Mouse (Mus musculus) layer of hippocampus, adult 18-20 months (tissue): ENCODE measurements around the gene Zfp322a. TPM values are rescaled to one million over a fixed set of nuclear protein-coding genes. Genes with fewer than 3 reads are reported as not detected.
A peak's percentile ranks its signal among the peaks of the same experiment; 100 is the strongest.

Experiments used
- DNase-seq, 2 experiments: peaks; one replicate each; pipeline ENCODE4 v3.0.0; 2022; ENCODE audit warnings: low spot score in 2 of 2
- total RNA-seq, 2 experiments: library from RNA; stranded (reverse); gene quantifications; 2 replicates each; pipeline ENCODE4 v1.2.3; 2021

The Zfp322a gene
- total RNA-seq, 2 experiments from 2014 or later = 30.8 to 31.6 TPM

GRCm38 (mm10) chr13:23317305-23317889 lies 51.6 kb downstream of the Zfp322a start:
- DNase-seq = peak in 1 of 2 experiments; percentile 33

DNA sequence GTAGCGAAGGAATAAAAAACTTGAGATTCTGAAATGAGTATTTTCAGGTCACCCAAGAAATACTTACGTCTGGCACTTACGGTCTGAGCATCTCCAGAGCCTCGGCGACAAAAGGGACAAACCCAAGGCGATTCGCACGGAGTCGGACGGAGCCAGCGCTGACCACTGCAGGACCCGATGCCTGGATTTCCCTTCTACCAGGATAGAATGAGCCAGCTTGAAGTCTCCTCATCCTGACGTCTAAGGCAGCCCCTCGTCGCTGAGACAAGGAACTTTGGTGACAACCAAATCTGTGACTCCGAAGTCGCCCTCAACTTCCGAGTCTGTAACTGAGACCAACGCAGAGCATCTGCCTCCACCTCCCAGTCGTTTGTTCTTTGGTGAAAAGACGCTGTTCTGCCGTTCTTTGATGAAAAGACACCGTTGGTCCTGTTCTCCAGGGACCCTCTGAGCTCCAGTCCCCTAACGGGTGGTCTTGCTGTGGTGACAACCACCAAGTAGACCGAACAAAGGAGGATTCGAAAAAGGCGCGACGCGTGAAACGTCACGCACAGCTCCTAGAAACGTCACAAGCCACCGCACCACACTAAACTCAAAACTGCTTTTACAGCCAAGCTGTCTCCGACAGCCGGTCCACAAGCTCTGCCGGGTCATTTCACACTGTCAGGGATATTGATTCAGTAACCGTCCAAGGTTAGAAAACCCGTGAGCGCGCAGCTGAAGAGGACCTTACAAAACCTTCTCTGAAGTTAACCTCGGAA lies 55.9 kb downstream of the Zfp322a start:
- DNase-seq = peak in 1 of 2 experiments; percentile 13

DNA sequence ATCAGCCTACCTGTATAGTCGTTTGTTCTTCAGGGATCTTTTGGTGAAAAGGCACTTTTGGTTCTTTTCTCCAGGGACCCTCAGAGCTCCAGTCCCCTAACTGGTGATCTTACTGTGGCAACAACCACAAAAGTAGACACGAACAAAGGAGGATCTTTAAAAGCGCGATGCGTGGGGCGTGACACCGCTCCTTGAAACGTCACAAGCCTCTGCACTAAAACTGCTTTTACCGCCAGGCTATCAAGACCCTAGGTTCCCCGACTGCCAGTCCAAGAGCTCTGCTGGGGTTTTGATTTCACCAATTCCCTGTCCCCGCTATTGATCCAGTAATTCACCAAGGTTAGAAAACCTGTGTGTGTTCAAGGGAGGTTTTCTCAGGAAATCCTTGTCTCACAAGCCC lies 59.0 kb downstream of the Zfp322a start:
- no peak for DNase-seq

- DNase-seq = peak in 1 of 2 experiments; percentile 13
Observed at GRCm38 (mm10) chr13:23309495-23310011, 59.5 kb downstream of the Zfp322a start.

- DNase-seq = peak in 1 of 2 experiments; percentile 70
Observed at GRCm38 (mm10) chr13:23308639-23309307, 60.2 kb downstream of the Zfp322a start.

DNA sequence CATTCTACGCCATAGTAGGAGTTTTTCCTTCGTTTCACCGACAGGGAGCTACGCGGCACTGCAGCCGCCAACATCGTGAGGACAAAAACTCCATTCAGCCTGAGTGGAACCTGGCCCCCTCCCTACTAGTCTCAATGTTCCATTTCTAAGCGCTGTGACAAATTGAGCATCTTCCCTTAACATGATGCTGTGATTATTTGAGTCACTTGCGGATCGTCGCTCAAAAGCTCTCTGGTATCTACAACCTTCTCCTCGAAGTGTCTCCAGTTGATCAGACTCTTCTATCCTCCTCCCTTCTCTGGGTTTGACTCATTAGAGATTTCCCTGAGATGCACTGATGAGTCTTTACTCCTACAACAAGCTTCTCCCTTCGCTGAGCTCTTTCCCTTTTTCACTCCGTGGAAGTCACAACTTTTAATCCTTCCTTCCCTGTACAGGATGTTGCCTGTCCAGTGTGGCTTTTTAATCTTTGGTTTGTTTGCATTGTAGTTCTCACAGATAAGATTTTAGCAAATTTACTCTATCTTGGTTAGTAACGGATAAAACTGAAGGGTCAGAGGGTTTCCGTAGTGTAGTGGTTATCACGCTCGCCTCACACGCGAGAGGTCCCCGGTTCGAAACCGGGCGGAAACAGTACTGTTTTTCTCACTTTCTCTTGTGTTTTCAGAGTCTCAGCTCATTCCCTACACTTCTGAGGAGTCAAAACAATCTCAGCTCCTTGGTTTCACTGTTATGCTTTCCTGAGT lies 61.8 kb downstream of the Zfp322a start:
- peak in 1 of 2 experiments; percentile 53 for DNase-seq

DNA sequence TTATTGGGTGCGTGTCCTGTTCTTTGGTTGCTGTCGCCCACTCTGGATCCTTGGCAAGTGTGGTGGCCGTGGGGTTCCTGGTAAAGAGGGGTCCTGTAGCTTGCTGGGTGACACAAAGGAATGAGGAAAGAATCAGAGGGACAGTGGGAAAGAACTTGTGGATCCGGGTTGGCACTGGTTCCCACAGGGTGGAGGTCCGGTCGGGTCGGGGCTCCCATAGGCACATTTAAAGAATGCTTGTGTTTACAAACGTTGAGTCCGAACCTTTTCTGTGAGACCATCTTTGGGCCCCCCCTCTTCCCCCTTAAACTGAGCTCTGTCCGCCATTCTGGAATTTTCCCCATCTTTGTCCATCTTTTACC lies 62.3 kb downstream of the Zfp322a start:
- no peak for DNase-seq

Other genes starting within 250 kb of the Zfp322a start
- gene Vmn1r218, start 236.1 kb downstream of the Zfp322a start, total RNA-seq = not detected
- gene Vmn1r219, start 209.9 kb downstream of the Zfp322a start, total RNA-seq = not detected
- gene Vmn1r220, start 181.2 kb downstream of the Zfp322a start, total RNA-seq = not detected
- not detected for gene Vmn1r221, start 155.1 kb downstream of the Zfp322a start, total RNA-seq
- not detected for gene Vmn1r222, start 133.3 kb downstream of the Zfp322a start, total RNA-seq
- not detected for gene Vmn1r223, start 122.1 kb downstream of the Zfp322a start, total RNA-seq
- 1 to 10 TPM; 8.8 to 9.5 TPM for gene Abt1, start 54.7 kb upstream of the Zfp322a start, total RNA-seq
- gene Btn1a1, start 96.7 kb upstream of the Zfp322a start, total RNA-seq = not detected
- gene Btn2a2, start 119.6 kb upstream of the Zfp322a start, total RNA-seq = 1 to 10 TPM in 1 of 2 experiments, under 1 TPM in 1; 0.91 to 1.4 TPM
- 100 to 1,000 TPM; 331 to 357 TPM for gene Hist1h4h, start 161.8 kb upstream of the Zfp322a start, total RNA-seq
- gene Hist1h2af, start 164.7 kb upstream of the Zfp322a start, total RNA-seq = 1 to 10 TPM in 1 of 2 experiments, not detected in 1; 3.0 TPM
- 1 to 10 TPM; 2.1 to 4.9 TPM for gene Hist1h3g, start 166.2 kb upstream of the Zfp322a start, total RNA-seq
- under 1 TPM; 0.43 to 0.54 TPM for gene Hist1h2bh, start 174.2 kb upstream of the Zfp322a start, total RNA-seq
- gene Hist1h3f, start 174.8 kb upstream of the Zfp322a start, total RNA-seq = 10 to 100 TPM; 15.1 to 16.5 TPM
- 100 to 1,000 TPM; 135 to 161 TPM for gene Hist1h4f, start 182.4 kb upstream of the Zfp322a start, total RNA-seq
- gene Hist1h1d, start 184.1 kb upstream of the Zfp322a start, total RNA-seq = 1 to 10 TPM; 3.1 to 4.0 TPM
- 10 to 100 TPM; 39.8 to 44.6 TPM for gene Hist1h3e, start 193.2 kb upstream of the Zfp322a start, total RNA-seq
- gene Hist1h2ae, start 202.0 kb upstream of the Zfp322a start, total RNA-seq = 1 to 10 TPM; 3.9 to 8.2 TPM
- 10 to 100 TPM; 58.3 to 66.2 TPM for gene Hist1h2bg, start 202.2 kb upstream of the Zfp322a start, total RNA-seq
- gene Hist1h2bf, start 205.0 kb upstream of the Zfp322a start, total RNA-seq = 10 to 100 TPM; 24.1 to 24.2 TPM
- gene Hist1h2ad, start 205.2 kb upstream of the Zfp322a start, total RNA-seq = 1 to 10 TPM; 3.8 to 7.1 TPM
- gene Hist1h3d, start 206.6 kb upstream of the Zfp322a start, total RNA-seq = 10 to 100 TPM; 11.8 to 13.6 TPM
- gene Hist1h4d, start 212.4 kb upstream of the Zfp322a start, total RNA-seq = 100 to 1,000 TPM; 152 to 153 TPM